Mouse (Mus musculus): Measurements from ENCODE around the gene Mgst1. TPM values are rescaled to one million over a fixed set of nuclear protein-coding genes. Genes with fewer than 3 reads are reported as not detected.

Gene Mgst1
- polyA plus RNA-seq (2015; fragmentation: Nextera tagmentation; extraction: Ambion mirVana), result 108 and 112 TPM in 2 replicates

- Histone ChIP-seq H3K4me2 (peak within 1 kb of the TSS; percentile 69), H3K9me3 (no peaks in the 10 kb centered on the region), H3K27ac (replicated peaks) (peak within 1 kb of the TSS; percentile 19), H3K27me3 (no peaks in the 10 kb centered on the region), H3K36me3 (no peaks in the 10 kb centered on the region), H3K9ac (peak within 1 kb of the TSS; percentile 71), H3K4me3 (peak within 1 kb of the TSS; percentile 43), H3K4me1 (replicated peaks) (peaks cover 28% of the 10 kb centered on the region; the same call in 1 of the 2 replicates)
- ATAC-seq (ENCODE audit: low read depth), result no peak
- under 1% methylated on average over 5 of the region's 5 CpGs for WGBS
These were observed at the start of gene Mgst1 for GRCm38 (mm10) chr6:138139930-138140329. Gene Mgst1, plus strand, starts transcription at chr6:138140316.

DNA sequence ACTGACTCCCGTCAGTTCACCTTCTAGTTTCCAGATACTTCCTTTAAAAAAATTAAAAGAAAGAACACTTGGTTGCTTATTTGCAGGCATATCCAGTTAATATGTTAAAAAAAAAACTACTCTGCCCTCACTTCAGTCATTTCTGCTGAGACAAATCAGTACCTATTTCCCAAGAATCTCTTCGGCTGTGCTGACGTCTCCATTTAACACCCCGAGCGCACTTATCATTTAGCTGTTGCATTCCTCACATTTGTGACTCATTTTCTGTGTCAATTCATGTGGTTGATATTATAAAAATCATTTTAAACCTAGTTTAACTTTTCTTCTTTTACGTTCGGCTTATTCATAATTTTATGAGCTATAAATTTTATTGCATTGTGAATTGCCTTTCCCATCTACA lies 47.7 kb upstream of the Mgst1 start:
- no peak for ATAC-seq (ENCODE audit: low read depth)
- no peak overlapping the region for H3K4me3 ChIP-seq
- no peak overlapping the region for H3K27ac ChIP-seq (replicated peaks)
- no peaks in the 10 kb centered on the region for H3K36me3 ChIP-seq
- H3K4me1 ChIP-seq (replicated peaks), result no peaks in the 10 kb centered on the region
- no peak overlapping the region for H3K4me2 ChIP-seq
- no peak overlapping the region for H3K9ac ChIP-seq
- 88% methylated on average over 7 of the region's 7 CpGs for WGBS
- H3K27me3 ChIP-seq, result no peaks in the 10 kb centered on the region
- no peaks in the 10 kb centered on the region for H3K9me3 ChIP-seq

GRCm38 (mm10) chr6:138095060-138095459 lies 45.1 kb upstream of the Mgst1 start:
- Histone ChIP-seq H3K9ac (no peak overlapping the region), H3K27ac (replicated peaks) (no peak overlapping the region), H3K9me3 (no peaks in the 10 kb centered on the region), H3K4me3 (no peak overlapping the region), H3K4me1 (replicated peaks) (no peaks in the 10 kb centered on the region), H3K4me2 (no peak overlapping the region), H3K27me3 (no peaks in the 10 kb centered on the region), H3K36me3 (no peaks in the 10 kb centered on the region)
- no peak for ATAC-seq (ENCODE audit: low read depth)
- WGBS, result 91% methylated on average over 3 of the region's 3 CpGs

DNA sequence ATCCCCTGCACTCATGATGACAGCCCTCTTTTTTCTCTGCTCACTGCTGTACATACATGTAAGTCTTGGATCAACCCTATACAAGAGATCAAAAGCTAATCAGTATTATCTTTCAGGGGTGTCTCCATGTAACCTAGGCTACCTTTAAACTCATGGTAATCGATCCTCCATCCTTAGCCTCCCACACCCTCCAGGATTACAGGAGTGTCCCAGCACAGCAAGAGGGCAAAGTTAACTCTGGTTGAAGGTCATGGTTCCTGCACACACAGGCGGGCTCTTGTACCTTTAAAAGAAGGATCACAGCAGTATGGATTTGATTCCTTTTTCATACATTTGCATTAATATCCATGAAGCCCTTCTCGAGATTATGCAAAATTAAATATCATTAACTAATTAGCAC lies 40.5 kb upstream of the Mgst1 start:
- 77% methylated on average over 3 of the region's 3 CpGs for WGBS
- no peak overlapping the region for H3K9ac ChIP-seq
- H3K4me1 ChIP-seq (replicated peaks), result no peaks in the 10 kb centered on the region
- H3K27ac ChIP-seq (replicated peaks), result no peak overlapping the region
- H3K27me3 ChIP-seq, result no peaks in the 10 kb centered on the region
- H3K36me3 ChIP-seq, result no peaks in the 10 kb centered on the region
- H3K4me2 ChIP-seq, result no peak overlapping the region
- no peak overlapping the region for H3K4me3 ChIP-seq
- H3K9me3 ChIP-seq, result no peaks in the 10 kb centered on the region
- no peak for ATAC-seq (ENCODE audit: low read depth)

DNA sequence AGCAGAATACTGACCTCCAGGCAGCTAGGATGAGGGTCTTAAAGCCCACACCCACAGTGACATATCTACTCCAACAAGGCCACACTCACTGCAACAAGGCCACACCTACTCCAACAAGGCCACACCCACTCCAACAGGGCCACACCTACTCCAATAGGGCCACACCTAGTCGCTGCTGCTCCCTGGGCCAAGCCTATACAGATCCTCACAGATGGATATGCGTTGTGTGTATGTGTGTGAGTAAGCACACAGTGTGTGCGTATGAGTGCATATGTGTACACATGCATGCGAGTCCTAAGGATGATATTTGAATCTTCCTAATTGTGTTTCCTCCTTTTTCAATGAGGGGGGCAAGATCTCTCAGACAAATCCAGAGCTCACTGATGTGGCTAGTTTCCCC lies 38.3 kb upstream of the Mgst1 start:
- Histone ChIP-seq H3K36me3 (no peaks in the 10 kb centered on the region), H3K27me3 (no peaks in the 10 kb centered on the region), H3K4me2 (no peak overlapping the region), H3K9me3 (no peaks in the 10 kb centered on the region), H3K4me3 (no peak overlapping the region), H3K4me1 (replicated peaks) (no peaks in the 10 kb centered on the region), H3K9ac (no peak overlapping the region), H3K27ac (replicated peaks) (no peak overlapping the region)
- WGBS, result 89% methylated on average over 4 of the region's 4 CpGs
- ATAC-seq (ENCODE audit: low read depth), result no peak

- Histone ChIP-seq H3K4me3 (no peak overlapping the region), H3K36me3 (no peaks in the 10 kb centered on the region), H3K27me3 (no peaks in the 10 kb centered on the region), H3K4me1 (replicated peaks) (no peaks in the 10 kb centered on the region), H3K27ac (replicated peaks) (no peak overlapping the region), H3K9me3 (no peaks in the 10 kb centered on the region), H3K9ac (no peak overlapping the region), H3K4me2 (no peak overlapping the region)
- no peak for ATAC-seq (ENCODE audit: low read depth)
- 80% methylated on average over 7 of the region's 7 CpGs for WGBS
These were observed 37.2 kb upstream of the Mgst1 start for GRCm38 (mm10) chr6:138102940-138103339.

DNA sequence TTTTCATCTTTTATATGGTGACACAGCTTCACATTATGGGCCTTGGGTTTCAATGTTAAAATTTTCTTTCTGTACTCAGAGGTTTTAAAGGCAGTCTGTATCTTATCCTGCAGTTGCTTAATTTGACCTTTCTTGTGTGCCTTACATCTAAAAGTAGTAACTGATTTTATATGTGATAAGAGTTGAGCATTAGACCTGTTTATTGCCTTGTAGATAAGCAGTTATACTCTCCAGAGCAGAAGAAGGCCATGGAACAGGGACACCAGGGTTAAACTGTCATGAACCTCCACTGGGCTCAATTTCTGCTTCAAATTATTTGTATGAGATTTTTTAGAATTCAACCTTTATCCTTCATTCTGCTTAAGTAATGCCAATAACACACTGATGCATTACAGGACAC lies 35.6 kb upstream of the Mgst1 start:
- no peak for ATAC-seq (ENCODE audit: low read depth)

DNA sequence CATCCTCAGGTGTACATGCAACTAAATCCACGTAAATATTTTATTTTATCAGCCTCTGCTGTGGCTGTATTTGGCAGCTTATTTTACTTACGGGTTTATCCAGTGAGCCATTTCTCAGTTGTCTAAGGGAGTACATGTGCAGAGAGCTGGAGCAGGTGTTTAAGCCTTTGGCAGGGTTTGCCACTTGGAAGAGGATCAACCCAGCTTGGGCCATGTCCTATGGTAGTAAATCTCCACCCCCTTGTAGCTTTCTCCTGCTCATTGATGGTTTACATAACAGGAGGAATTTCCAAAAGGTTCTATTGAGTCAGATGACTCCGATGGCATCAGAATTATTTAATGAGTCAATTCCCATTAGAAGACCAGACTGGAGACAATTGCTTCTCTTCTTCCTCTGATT lies 22.6 kb upstream of the Mgst1 start:
- no peaks in the 10 kb centered on the region for H3K9me3 ChIP-seq
- H3K36me3 ChIP-seq, result no peaks in the 10 kb centered on the region
- no peak for ATAC-seq (ENCODE audit: low read depth)
- no peaks in the 10 kb centered on the region for H3K27me3 ChIP-seq
- no peak overlapping the region for H3K4me3 ChIP-seq
- no peak overlapping the region for H3K9ac ChIP-seq
- H3K4me2 ChIP-seq, result no peak overlapping the region
- no peaks in the 10 kb centered on the region; the same call in 1 of the 2 replicates for H3K4me1 ChIP-seq (replicated peaks)
- H3K27ac ChIP-seq (replicated peaks), result no peak overlapping the region
- 82% methylated on average over 3 of the region's 3 CpGs for WGBS

More for the DNA sequence above, 35.6 kb upstream of the Mgst1 start:
- no peaks in the 10 kb centered on the region for H3K4me1 ChIP-seq (replicated peaks)
- no peaks in the 10 kb centered on the region for H3K27me3 ChIP-seq
- H3K9me3 ChIP-seq, result no peaks in the 10 kb centered on the region
- H3K4me2 ChIP-seq, result no peak overlapping the region
- no peak overlapping the region for H3K4me3 ChIP-seq
- no peaks in the 10 kb centered on the region for H3K36me3 ChIP-seq
- H3K9ac ChIP-seq, result no peak overlapping the region
- no peak overlapping the region for H3K27ac ChIP-seq (replicated peaks)

GRCm38 (mm10) chr6:138128392-138129335 lies 11.5 kb upstream of the Mgst1 start:
- WGBS, result 82% methylated on average over 10 of the region's 10 CpGs
- no peak overlapping the region for H3K4me3 ChIP-seq
- H3K27me3 ChIP-seq, result no peaks in the 10 kb centered on the region
- H3K9ac ChIP-seq, result no peak overlapping the region
- H3K9me3 ChIP-seq, result no peaks in the 10 kb centered on the region
- no peaks in the 10 kb centered on the region for H3K4me1 ChIP-seq (replicated peaks)
- H3K4me2 ChIP-seq, result no peak overlapping the region
- no peaks in the 10 kb centered on the region for H3K36me3 ChIP-seq
- ATAC-seq (ENCODE audit: low read depth), result no peak
- H3K27ac ChIP-seq (replicated peaks), result no peak overlapping the region

GRCm38 (mm10) chr6:138130541-138130940 lies 9.6 kb upstream of the Mgst1 start:
- Histone ChIP-seq H3K27me3 (no peaks in the 10 kb centered on the region), H3K36me3 (no peaks in the 10 kb centered on the region), H3K4me3 (no peak overlapping the region), H3K9me3 (no peaks in the 10 kb centered on the region), H3K27ac (replicated peaks) (no peak overlapping the region), H3K4me2 (no peak overlapping the region), H3K4me1 (replicated peaks) (no peaks in the 10 kb centered on the region), H3K9ac (no peak overlapping the region)
- no peak for ATAC-seq (ENCODE audit: low read depth)
- WGBS, result 62% methylated on average over 3 of the region's 3 CpGs

DNA sequence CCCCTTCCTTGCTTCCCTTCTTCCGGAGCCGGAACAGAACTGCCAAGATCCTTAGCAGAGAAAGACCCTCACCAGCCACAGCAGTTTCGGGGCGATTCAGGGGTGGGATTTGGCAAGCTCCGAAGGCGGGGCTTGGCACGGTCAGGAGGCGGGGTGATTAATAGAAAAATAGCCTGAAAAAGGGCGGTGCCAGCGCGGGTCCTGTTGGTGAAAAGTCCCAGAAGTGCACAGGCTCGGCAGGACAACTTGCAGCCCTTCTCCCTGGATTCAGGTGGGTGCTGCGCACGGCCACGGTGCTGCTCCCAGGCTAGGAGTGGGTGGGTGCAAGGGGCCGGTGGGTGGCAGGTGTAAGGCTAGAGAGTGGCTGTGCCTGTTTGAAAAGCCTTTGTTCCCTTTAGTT lies 220 bp downstream of the Mgst1 start:
- H3K9ac ChIP-seq, result peak overlapping the region; percentile 71
- H3K36me3 ChIP-seq, result no peaks in the 10 kb centered on the region
- H3K4me2 ChIP-seq, result peak overlapping the region; percentile 69
- H3K27ac ChIP-seq (replicated peaks), result peak overlapping the region; percentile 19
- H3K9me3 ChIP-seq, result no peaks in the 10 kb centered on the region
- H3K4me1 ChIP-seq (replicated peaks), result peaks cover 28% of the 10 kb centered on the region; the same call in 1 of the 2 replicates
- peak overlapping the region; percentile 43 for H3K4me3 ChIP-seq
- ATAC-seq (ENCODE audit: low read depth), result peak; percentile 83
- H3K27me3 ChIP-seq, result no peaks in the 10 kb centered on the region
- WGBS, result under 1% methylated on average over 16 of the region's 16 CpGs

DNA sequence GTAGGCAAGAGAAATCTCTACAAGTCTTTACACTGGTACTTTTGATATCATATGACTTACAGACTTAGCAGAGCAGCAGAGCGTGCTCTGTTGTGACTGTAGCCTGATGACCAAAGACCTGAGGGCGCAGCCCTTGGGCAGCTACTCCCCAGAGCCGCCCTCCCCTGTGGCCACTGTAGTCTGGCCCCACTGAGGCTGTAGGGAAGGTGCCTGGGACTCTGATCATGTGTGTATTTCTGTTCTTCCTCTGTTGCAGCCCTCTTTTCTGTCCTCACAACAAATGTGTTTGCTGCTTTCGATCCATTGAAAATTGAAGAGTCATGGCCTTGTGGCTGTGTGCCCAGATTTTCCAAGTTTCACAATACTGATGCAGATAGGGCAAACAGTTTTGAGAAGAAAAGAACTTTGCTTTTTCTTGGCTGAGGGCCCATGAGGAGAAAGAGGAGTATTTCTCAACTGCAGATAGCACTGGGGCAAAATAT lies 1.0 kb downstream of the Mgst1 start:
- H3K36me3 ChIP-seq, result no peaks in the 10 kb centered on the region
- H3K9me3 ChIP-seq, result no peaks in the 10 kb centered on the region
- peak; percentile 75 for ATAC-seq (ENCODE audit: low read depth)
- H3K27ac ChIP-seq (replicated peaks), result peak overlapping the region; percentile 19
- peak overlapping the region; percentile 23; the same call in 1 of the 2 replicates for H3K9ac ChIP-seq
- peak overlapping the region; percentile 69 for H3K4me2 ChIP-seq
- peaks cover 28% of the 10 kb centered on the region; the same call in 1 of the 2 replicates for H3K4me1 ChIP-seq (replicated peaks)
- no peaks in the 10 kb centered on the region for H3K27me3 ChIP-seq
- H3K4me3 ChIP-seq, result peak overlapping the region; percentile 43
- 42% methylated on average over 4 of the region's 4 CpGs for WGBS
